Mouse (Mus musculus): ENCODE measurements around the gene Scyl2. TPM values are rescaled to one million over a fixed set of nuclear protein-coding genes. Genes with fewer than 3 reads are reported as not detected.

Scyl2 gene
- total and polyA plus RNA-seq, 3 experiments = 15.1 to 17.4 (median 17.2) TPM

- dilution Hi-C loops (cut with MboI; ENCODE audit: extremely low pct_ligation_motif_present, extremely low pct_unique_long_range_greater_than_20kb, low sequenced_read_pairs) = no loop called here
- Histone ChIP-seq H3K4me3 (replicated peaks in 1 of 3; ENCODE audit: low read depth in 2 of 3, low read length in 2 of 3, poor library complexity in 1 of 3) (no peak overlapping the region), H3K36me3 (replicated peaks in 1 of 2; ENCODE audit: control insufficient read depth in 1 of 2, insufficient read depth in 1 of 2, low read length in 1 of 2) (peaks cover 0 to 16% of the 10 kb centered on the region in 2 experiments), H3K9me3 (replicated peaks; ENCODE audit: low read length) (no peaks in the 10 kb centered on the region), H3K79me2 (replicated peaks; ENCODE audit: control insufficient read depth, extremely low read depth, insufficient read depth, poor library complexity, severe bottlenecking) (peaks cover 14% of the 10 kb centered on the region; the same call in 1 of the 2 replicates), H3K27ac (ENCODE audit: insufficient read depth, low read depth) (no peak overlapping the region), H3K4me1 (ENCODE audit: control insufficient read depth in 1 of 2, insufficient read depth in 2 of 2) (peaks cover 0 to 28% of the 10 kb centered on the region in 2 experiments; a peak in 3 of 4 replicates), H3K9ac (ENCODE audit: insufficient read depth, low read depth) (no peak overlapping the region), H3K27me3 (replicated peaks) (no peaks in the 10 kb centered on the region), H3K4me2 (ENCODE audit: insufficient read depth, low read depth, poor library complexity, severe bottlenecking) (no peak overlapping the region)
- no peak for DNase-seq (ENCODE audit: extremely low read depth)
- in situ Hi-C loops (cut with MboI; ENCODE audit: low pct_ligation_motif_present, low pct_unique_long_range_greater_than_20kb, low sequenced_read_pairs) = no loop called here
- no peak for TF ChIP-seq SMC3 (IDR thresholded peaks at IDR 0.05; ENCODE audit: low read depth, low read length)
- no peak for TF ChIP-seq POLR2AphosphoS2 (IDR thresholded peaks at IDR 0.05; ENCODE audit: low read depth, low read length)
These were observed 3.1 kb downstream of the Scyl2 start for GRCm38 (mm10) chr10:89682961-89683360.

- no peak overlapping the region for H3K9ac ChIP-seq (ENCODE audit: insufficient read depth, low read depth)
- H3K27me3 ChIP-seq (replicated peaks) = no peaks in the 10 kb centered on the region
- peaks cover 2 to 30% of the 10 kb centered on the region in 2 experiments; a peak in 3 of 4 replicates for H3K4me1 ChIP-seq (ENCODE audit: control insufficient read depth in 1 of 2, insufficient read depth in 2 of 2)
- H3K4me3 ChIP-seq (replicated peaks in 1 of 3; ENCODE audit: low read depth in 2 of 3, low read length in 2 of 3, poor library complexity in 1 of 3) = no peak overlapping the region
- no peak overlapping the region for H3K4me2 ChIP-seq (ENCODE audit: insufficient read depth, low read depth, poor library complexity, severe bottlenecking)
- peaks cover 0 to 22% of the 10 kb centered on the region in 2 experiments for H3K36me3 ChIP-seq (replicated peaks in 1 of 2; ENCODE audit: control insufficient read depth in 1 of 2, insufficient read depth in 1 of 2, low read length in 1 of 2)
- TF ChIP-seq ZKSCAN1 (IDR thresholded peaks at IDR 0.05; ENCODE audit: borderline replicate concordance, low read depth, low read length) (no peak), HCFC1 (IDR thresholded peaks at IDR 0.05; ENCODE audit: low read depth, low read length) (no peak), SMC3 (IDR thresholded peaks at IDR 0.05; ENCODE audit: low read depth, low read length) (no peak), RCOR1 (conservative IDR thresholded peaks at IDR 0.05; ENCODE audit: low read depth, low read length) (no peak), ETS1 (conservative IDR thresholded peaks at IDR 0.05; ENCODE audit: low read depth, low read length) (no peak), CHD1 (IDR thresholded peaks at IDR 0.05; ENCODE audit: low read depth, low read length) (no peak), UBTF (IDR thresholded peaks at IDR 0.05; ENCODE audit: low read depth, low read length) (no peak), SIN3A (IDR thresholded peaks at IDR 0.05; ENCODE audit: low read length) (no peak), MAFK (IDR thresholded peaks at IDR 0.05; ENCODE audit: insufficient replicate concordance, low read length) (no peak), E2F4 (IDR thresholded peaks at IDR 0.05; ENCODE audit: insufficient replicate concordance, low read depth, low read length) (no peak), NELFE (IDR thresholded peaks at IDR 0.05; ENCODE audit: low read depth, low read length) (no peak), ZMIZ1 (IDR thresholded peaks at IDR 0.05; ENCODE audit: low read depth, low read length) (no peak), JUND (conservative IDR thresholded peaks at IDR 0.05; ENCODE audit: low read depth, low read length) (no peak), MXI1 (IDR thresholded peaks at IDR 0.05; ENCODE audit: low read depth, low read length) (no peak)
- H3K9me3 ChIP-seq (replicated peaks; ENCODE audit: low read length) = no peaks in the 10 kb centered on the region
- dilution Hi-C loops (cut with MboI; ENCODE audit: extremely low pct_ligation_motif_present, extremely low pct_unique_long_range_greater_than_20kb, low sequenced_read_pairs) (no loop called here), in situ Hi-C loops (cut with MboI; ENCODE audit: low pct_ligation_motif_present, low pct_unique_long_range_greater_than_20kb, low sequenced_read_pairs) (no loop called here)
- peaks cover 14% of the 10 kb centered on the region for H3K79me2 ChIP-seq (replicated peaks; ENCODE audit: control insufficient read depth, extremely low read depth, insufficient read depth, poor library complexity, severe bottlenecking)
- H3K27ac ChIP-seq (ENCODE audit: insufficient read depth, low read depth) = no peak overlapping the region
- no peak for DNase-seq (ENCODE audit: extremely low read depth)
These were observed 3.9 kb downstream of the Scyl2 start for GRCm38 (mm10) chr10:89682157-89682556.
